7 mouse cellular contexts compared by ENCODE assay signal in genomic region chr9:21767896-21768295, GRCm38 (mm10). TPM values are rescaled to one million over a fixed set of nuclear protein-coding genes. Genes with fewer than 3 reads are reported as not detected.
A peak's percentile ranks its signal among the peaks of the same experiment; 100 is the strongest.
DNase-seq lines count a peak whose midpoint lies in the region; ATAC-seq and TF ChIP-seq lines count a peak whose summit lies in the region.

No protein-coding gene starts in this region.

- TF ChIP-seq CTCF in embryonic fibroblast, embryonic 13.5 days (IDR thresholded peaks at IDR 0.05; ENCODE audit: borderline replicate concordance, insufficient read depth, low read length): no peak

- TF ChIP-seq POLR2A in embryonic fibroblast, embryonic 13.5 days (IDR thresholded peaks at IDR 0.05; ENCODE audit: low read depth, low read length): 0 out of 2 replicates have a peak, but pooled peaks have one; percentile 13

- DNase-seq in urinary bladder, postnatal 14 days (ENCODE audit: low spot score): peak; percentile 40
- no peak for DNase-seq in urinary bladder, postnatal 25 days (ENCODE audit: low spot score)
- peak; percentile 31 for DNase-seq in hindbrain, embryonic 11.5 days (ENCODE audit: low spot score)
- peak; percentile 48 for DNase-seq in mesoderm, embryonic 11.5 days (ENCODE audit: low read depth, low spot score)
- DNase-seq in thymus, postnatal 0 days (ENCODE audit: low spot score): no peak
- DNase-seq in spleen, postnatal 10 days (ENCODE audit: low spot score in 2 of 2): no peak

- no peak overlapping the region for H3K4me3 ChIP-seq in embryonic fibroblast, embryonic 13.5 days (ENCODE audit: insufficient read depth, low read length)
- H3K4me3 ChIP-seq in hindbrain, embryonic 11.5 days (ENCODE audit: low read depth, low read length): no peak overlapping the region

- ATAC-seq in hindbrain, embryonic 11.5 days (ENCODE audit: low FRiP score): no peak

- H3K4me1 ChIP-seq in embryonic fibroblast, embryonic 13.5 days (ENCODE audit: control insufficient read depth, insufficient read depth, low read length): peaks cover 17% of the 10 kb centered on the region
- peaks cover 2% of the 10 kb centered on the region; the same call in 1 of the 2 replicates for H3K4me1 ChIP-seq in hindbrain, embryonic 11.5 days (replicated peaks; ENCODE audit: control insufficient read depth, insufficient read depth, low read length)

- H3K9me3 ChIP-seq in hindbrain, embryonic 11.5 days (ENCODE audit: control insufficient read depth, low read length): no peaks in the 10 kb centered on the region

- 72% methylated on average over 11 of the region's 11 CpGs for WGBS in hindbrain, embryonic 11.5 days

- H3K9ac ChIP-seq in hindbrain, embryonic 11.5 days (ENCODE audit: low read depth, low read length): no peak overlapping the region

- H3K36me3 ChIP-seq in hindbrain, embryonic 11.5 days (ENCODE audit: control insufficient read depth, insufficient read depth, low read length): no peaks in the 10 kb centered on the region

- peak overlapping the region; percentile 99 for H3K27ac ChIP-seq in embryonic fibroblast, embryonic 13.5 days (ENCODE audit: insufficient read depth, low read length)
- no peak overlapping the region for H3K27ac ChIP-seq in hindbrain, embryonic 11.5 days (ENCODE audit: low read depth, low read length)

- no peak overlapping the region for H3K4me2 ChIP-seq in hindbrain, embryonic 11.5 days (replicated peaks; ENCODE audit: low read depth, low read length)

- H3K27me3 ChIP-seq in hindbrain, embryonic 11.5 days (ENCODE audit: control insufficient read depth, insufficient read depth, low read length): no peaks in the 10 kb centered on the region

RNA-seq across cellular contexts. Expression of gene Spc24, which starts 7.8 kb away (rescaled TPM):
- 14.2 and 21.2 TPM in 2 replicates for polyA plus RNA-seq in embryonic fibroblast, embryonic 13.5 days (2011; ENCODE audit: insufficient read length, low read depth, missing spikeins)
- 94.3 and 101 TPM in 2 replicates for polyA plus RNA-seq in hindbrain, embryonic 11.5 days (2014; fragmentation: Nextera tagmentation; extraction: Ambion mirVana)
- polyA plus RNA-seq in thymus, postnatal 0 days (2015; fragmentation: Nextera tagmentation; extraction: Ambion mirVana): 136 and 144 TPM in 2 replicates

RNA-seq across cellular contexts. Expression of gene Kank2, which starts 30.6 kb away (rescaled TPM):
- 59.7 and 75.7 TPM in 2 replicates for polyA plus RNA-seq in embryonic fibroblast, embryonic 13.5 days (2011; ENCODE audit: insufficient read length, low read depth, missing spikeins)
- 4.1 and 4.7 TPM in 2 replicates for polyA plus RNA-seq in hindbrain, embryonic 11.5 days (2014; fragmentation: Nextera tagmentation; extraction: Ambion mirVana)
- polyA plus RNA-seq in thymus, postnatal 0 days (2015; fragmentation: Nextera tagmentation; extraction: Ambion mirVana): 1.8 and 2.0 TPM in 2 replicates

RNA-seq across cellular contexts. Expression of gene Ldlr, which starts 44.6 kb away (rescaled TPM):
- 54.6 and 74.3 TPM in 2 replicates for polyA plus RNA-seq in embryonic fibroblast, embryonic 13.5 days (2011; ENCODE audit: insufficient read length, low read depth, missing spikeins)
- 17.9 and 22.0 TPM in 2 replicates for polyA plus RNA-seq in hindbrain, embryonic 11.5 days (2014; fragmentation: Nextera tagmentation; extraction: Ambion mirVana)
- 16.9 and 21.8 TPM in 2 replicates for polyA plus RNA-seq in thymus, postnatal 0 days (2015; fragmentation: Nextera tagmentation; extraction: Ambion mirVana)

Comparison
In these comparisons a context has a peak if more than half of its experiments do, and no peak if none do; other contexts are left out.
1. DNase-seq: peak in urinary bladder, postnatal 14 days (single experiment), hindbrain, embryonic 11.5 days (single experiment) and mesoderm, embryonic 11.5 days (single experiment); none in urinary bladder, postnatal 25 days (single experiment), thymus, postnatal 0 days (single experiment) and spleen, postnatal 10 days (0 of 2).
2. RNA of gene Kank2, which starts 30.6 kb away (polyA plus RNA-seq): 59.7 to 75.7 TPM in embryonic fibroblast, embryonic 13.5 days; 4.1 to 4.7 TPM in hindbrain, embryonic 11.5 days and 1.8 to 2.0 TPM in thymus, postnatal 0 days; every median in the first group is over 10 times any median in the second.